Mouse (Mus musculus) T-cell, adult 2 months (primary cell): ENCODE measurements around the gene Eme2.

Experiments
- DNase-seq: peaks from one replicate; pipeline ENCODE4 v3.0.0; 2022; ENCODE audit warnings: low spot score

The Eme2 gene

GRCm38 (mm10) chr17:24896241-24896992 lies 1.5 kb upstream of the Eme2 start, which contains the start of gene Nme3:
Gene Nme3 (plus strand): TSS chr17:24896500.
- peak; percentile 53 for DNase-seq

- no peak for DNase-seq
Observed at GRCm38 (mm10) chr17:24895571-24896240, 819 bp upstream of the Eme2 start.

GRCm38 (mm10) chr17:24894061-24894994 lies 559 bp downstream of the Eme2 start:
- no peak for DNase-seq

- DNase-seq = no peak
Observed at GRCm38 (mm10) chr17:24893276-24893675, 1.6 kb downstream of the Eme2 start.

- no peak for DNase-seq
Observed at GRCm38 (mm10) chr17:24892785-24893184, 2.1 kb downstream of the Eme2 start.

GRCm38 (mm10) chr17:24891321-24891720 lies 3.6 kb downstream of the Eme2 start:
- no peak for DNase-seq

- no peak for DNase-seq
Observed at GRCm38 (mm10) chr17:24890151-24891092, 4.5 kb downstream of the Eme2 start.

GRCm38 (mm10) chr17:24888862-24889261 lies 6.0 kb downstream of the Eme2 start:
- no peak for DNase-seq

- DNase-seq = no peak
Observed at GRCm38 (mm10) chr17:24887291-24888080, 7.4 kb downstream of the Eme2 start.

GRCm38 (mm10) chr17:24886932-24887271 lies 8.0 kb downstream of the Eme2 start:
- DNase-seq = no peak

GRCm38 (mm10) chr17:24886134-24886931 lies 8.6 kb downstream of the Eme2 start, which contains the start of the genes Nubp2 and Spsb3:
Gene Nubp2 (minus strand): TSS chr17:24886349.
Gene Spsb3 (plus strand): TSS chr17:24886643.
- peak; percentile 99 for DNase-seq

GRCm38 (mm10) chr17:24885356-24886133 lies 9.3 kb downstream of the Eme2 start:
- no peak for DNase-seq

- no peak for DNase-seq
Observed at GRCm38 (mm10) chr17:24884391-24884790, 10.5 kb downstream of the Eme2 start.

- peak; percentile 18 for DNase-seq
Observed at GRCm38 (mm10) chr17:24881738-24882440, 13.0 kb downstream of the Eme2 start.

- no peak for DNase-seq
Observed at GRCm38 (mm10) chr17:24878531-24878930, 16.4 kb downstream of the Eme2 start.

- DNase-seq = no peak
Observed at GRCm38 (mm10) chr17:24878117-24878397, 16.8 kb downstream of the Eme2 start.

- DNase-seq = no peak
Observed at GRCm38 (mm10) chr17:24877336-24878116, 17.4 kb downstream of the Eme2 start.

- no peak for DNase-seq
Observed at GRCm38 (mm10) chr17:24874989-24875388, 19.9 kb downstream of the Eme2 start.
